Mouse (Mus musculus) liver, embryonic 15.5 days (tissue): ENCODE results near the gene Mterf4. TPM values are rescaled to one million over a fixed set of nuclear protein-coding genes. Genes with fewer than 3 reads are reported as not detected.
"Not testable (repeated sequence)": the region's sequence is repeated elsewhere in the genome, so short reads cannot be mapped to it uniquely, and the experiment has no call there.

ENCODE experiments used
- ATAC-seq: fragments of 200-750 bp; cut with Nextera tagmentation; 2 replicates; pipeline ENCODE4 v1.8.0; 2017; ENCODE audit warnings: moderate number of reproducible peaks, mild to moderate bottlenecking, moderate library complexity; ENCODE audit not compliant: insufficient read depth
- H3K27ac ChIP-seq: fragments of 300-500 bp; sonication (generic); replicated peaks from 2 replicates; pipeline ENCODE4 v1.5.1; 2015; ENCODE audit warnings: mild to moderate bottlenecking, inconsistent platforms
- H3K27me3 ChIP-seq: fragments of 300-500 bp; sonication (generic); 2 replicates; pipeline ENCODE4 v1.6.1; 2015; ENCODE audit warnings: mild to moderate bottlenecking, inconsistent platforms
- H3K36me3 ChIP-seq: fragments of 300-500 bp; sonication (generic); replicated peaks from 2 replicates; pipeline ENCODE4 v1.6.1; 2015; ENCODE audit warnings: moderate library complexity, mild to moderate bottlenecking, inconsistent platforms
- H3K4me1 ChIP-seq: fragments of 300-500 bp; sonication (generic); replicated peaks from 2 replicates; pipeline ENCODE4 v1.6.1; 2015; ENCODE audit warnings: inconsistent platforms
- H3K4me2 ChIP-seq: fragments of 300-500 bp; sonication (generic); 2 replicates; pipeline ENCODE4 v1.6.1; 2015; ENCODE audit warnings: moderate library complexity, mild to moderate bottlenecking, inconsistent platforms
- H3K4me3 ChIP-seq: fragments of 300-500 bp; sonication (generic); replicated peaks from 2 replicates; pipeline ENCODE4 v1.5.1; 2015; ENCODE audit warnings: mild to moderate bottlenecking, inconsistent platforms
- H3K9ac ChIP-seq: fragments of 300-500 bp; sonication (generic); 2 replicates; pipeline ENCODE4 v1.6.1; 2015; ENCODE audit warnings: moderate library complexity, mild to moderate bottlenecking, inconsistent platforms
- H3K9me3 ChIP-seq: fragments of 300-500 bp; sonication (generic); replicated peaks from 2 replicates; pipeline ENCODE4 v1.6.1; 2016; ENCODE audit warnings: inconsistent platforms
- WGBS: fragments of 180-500 bp; shearing (Covaris S2); methylation state at CpG from one replicate; pipeline ENCODE4 v1.1.7; 2015; ENCODE audit warnings: mixed read lengths; ENCODE audit not compliant: insufficient replicate concordance; 5-methylcytosine and 5-hydroxymethylcytosine counted together
- polyA plus RNA-seq: library from polyadenylated mRNA; unstranded; fragments of >200 nt; fragmentation: Nextera tagmentation; extraction: Ambion mirVana; gene quantifications from 2 replicates; pipeline ENCODE4 v1.2.1, GENCODE M21; 2015

Mterf4 gene
- polyA plus RNA-seq, 1 experiment from 2014 or later = 10.2 TPM

DNA sequence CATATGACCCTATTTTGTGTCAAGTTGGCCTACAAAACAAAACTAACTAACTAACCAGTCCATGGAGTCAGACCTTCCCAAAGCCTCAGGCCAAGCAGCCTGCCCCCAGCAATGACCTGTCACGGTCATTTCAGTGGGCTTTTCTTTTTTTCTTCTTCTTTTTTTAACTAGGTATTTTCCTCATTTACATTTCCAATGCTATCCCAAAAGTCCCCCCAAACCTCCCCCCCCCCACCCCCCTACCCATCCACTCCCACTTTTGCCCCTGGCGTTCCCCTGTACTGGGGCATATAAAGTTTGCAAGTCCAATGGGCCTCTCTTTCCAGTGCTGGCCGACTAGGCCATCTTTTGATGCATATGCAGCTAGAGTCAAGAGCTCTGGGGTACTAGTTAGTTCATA is 11.2 kb downstream of the Mterf4 start:
- not testable (repeated sequence) for H3K27me3 ChIP-seq, H3K27ac ChIP-seq, H3K4me1 ChIP-seq, H3K9ac ChIP-seq, H3K4me3 ChIP-seq, H3K9me3 ChIP-seq, H3K4me2 ChIP-seq, ATAC-seq
- 68% methylated on average over 3 of the region's 3 CpGs for WGBS
- peaks cover 24% of the 10 kb centered on the region for H3K36me3 ChIP-seq

DNA sequence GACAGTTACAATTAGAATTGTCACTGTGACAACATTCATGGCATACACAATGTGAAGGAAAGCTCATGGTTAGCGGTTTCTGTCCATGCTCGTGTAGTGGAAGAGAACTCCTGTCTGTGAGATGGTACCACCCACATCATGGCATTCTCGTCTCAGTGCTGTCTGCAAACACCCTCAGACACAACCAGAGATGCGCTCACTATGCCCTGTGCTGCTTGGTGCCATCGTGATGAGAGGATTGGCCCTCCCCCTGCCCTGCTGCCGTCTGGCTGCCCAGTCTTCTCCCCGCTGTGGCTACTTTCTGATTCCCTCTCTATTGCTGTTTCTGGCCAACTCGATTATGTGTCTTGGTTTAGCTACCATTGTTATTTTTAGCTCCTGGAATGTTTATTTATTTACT is 13.7 kb downstream of the Mterf4 start:
- Histone ChIP-seq H3K9ac (no peak overlapping the region), H3K4me3 (no peak overlapping the region), H3K4me1 (no peaks in the 10 kb centered on the region), H3K4me2 (no peak overlapping the region), H3K9me3 (no peaks in the 10 kb centered on the region), H3K27me3 (no peaks in the 10 kb centered on the region), H3K27ac (no peak overlapping the region), H3K36me3 (peaks cover 8% of the 10 kb centered on the region; the same call in 1 of the 2 replicates)
- 64% methylated on average over 8 of the region's 8 CpGs for WGBS
- ATAC-seq = no peak

DNA sequence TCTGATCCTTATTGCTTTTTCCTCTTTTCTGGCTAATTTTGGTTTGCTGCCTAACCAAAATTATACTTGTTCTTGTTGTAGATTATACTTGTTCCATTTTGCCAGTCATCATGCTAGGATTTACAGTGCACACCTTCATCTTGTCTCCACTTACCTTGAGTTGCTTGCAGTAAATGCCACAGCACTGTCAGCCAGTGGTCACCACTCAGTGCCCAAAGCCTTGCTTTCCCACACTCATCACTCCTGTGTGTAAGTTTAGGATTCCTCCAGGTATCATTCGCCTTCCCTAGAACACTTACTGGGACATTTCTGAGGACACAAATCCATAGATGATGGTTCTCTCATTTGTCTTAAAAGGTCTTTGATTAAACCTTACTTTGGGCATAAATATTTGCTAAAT is 14.1 kb downstream of the Mterf4 start:
- Histone ChIP-seq H3K27me3 (no peaks in the 10 kb centered on the region), H3K9me3 (no peaks in the 10 kb centered on the region), H3K36me3 (peaks cover 4% of the 10 kb centered on the region; the same call in 1 of the 2 replicates), H3K4me1 (no peaks in the 10 kb centered on the region), H3K9ac (no peak overlapping the region), H3K27ac (no peak overlapping the region), H3K4me2 (no peak overlapping the region), H3K4me3 (no peak overlapping the region)
- WGBS = 73% methylated on average over 1 of the region's 1 CpGs
- ATAC-seq = no peak

DNA sequence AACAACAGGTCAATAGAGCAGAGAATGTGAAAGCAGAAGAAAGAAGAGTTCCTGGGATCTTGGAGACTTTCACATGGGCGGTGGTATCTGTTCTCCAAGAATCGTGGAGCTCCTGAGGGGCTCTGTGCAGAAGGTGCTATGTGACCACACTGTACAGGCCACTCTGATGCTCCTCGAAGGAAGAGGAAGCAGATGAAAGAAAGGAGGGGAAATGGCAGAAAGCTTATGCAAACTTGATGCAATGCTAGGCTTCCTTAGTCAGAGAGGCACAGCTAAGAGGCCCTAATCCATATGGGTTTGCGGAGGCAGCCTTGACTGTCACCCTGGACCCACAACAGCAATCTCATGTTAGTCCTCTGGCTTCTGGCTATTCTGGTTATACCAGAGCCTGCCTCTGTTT is 14.8 kb downstream of the Mterf4 start:
- Histone ChIP-seq H3K9me3 (no peaks in the 10 kb centered on the region), H3K27ac (no peak overlapping the region), H3K9ac (no peak overlapping the region), H3K36me3 (no peaks in the 10 kb centered on the region), H3K27me3 (no peaks in the 10 kb centered on the region), H3K4me2 (no peak overlapping the region), H3K4me1 (no peaks in the 10 kb centered on the region), H3K4me3 (no peak overlapping the region)
- WGBS = 35% methylated on average over 4 of the region's 4 CpGs
- ATAC-seq = no peak

DNA sequence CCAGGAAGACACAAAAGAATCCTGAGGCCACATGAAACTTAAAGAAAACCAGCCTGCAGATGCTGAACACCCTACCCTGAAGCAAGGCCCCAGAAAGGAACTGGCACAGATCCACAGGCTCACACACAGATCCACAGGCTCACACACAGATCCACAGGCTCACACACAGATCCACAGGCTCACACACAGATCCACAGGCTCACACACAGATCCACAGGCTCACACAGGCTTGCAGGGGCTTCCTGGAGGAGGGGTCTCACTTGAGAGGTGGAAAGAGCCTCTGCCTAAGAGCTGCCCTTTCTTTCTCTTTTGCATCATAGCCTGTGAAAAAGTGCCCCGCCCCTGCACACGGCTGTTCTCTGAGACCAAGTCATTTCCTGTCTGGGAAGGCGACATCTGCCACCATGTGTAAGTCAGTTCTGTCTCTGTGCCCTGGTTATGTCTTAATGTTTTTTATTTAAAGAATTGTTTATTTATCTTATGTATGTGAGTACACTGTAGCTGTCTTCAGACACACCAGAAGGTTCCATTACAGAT is 16.0 kb downstream of the Mterf4 start:
- WGBS = 12% methylated on average over 3 of the region's 3 CpGs
- no peak overlapping the region for H3K4me3 ChIP-seq

DNA sequence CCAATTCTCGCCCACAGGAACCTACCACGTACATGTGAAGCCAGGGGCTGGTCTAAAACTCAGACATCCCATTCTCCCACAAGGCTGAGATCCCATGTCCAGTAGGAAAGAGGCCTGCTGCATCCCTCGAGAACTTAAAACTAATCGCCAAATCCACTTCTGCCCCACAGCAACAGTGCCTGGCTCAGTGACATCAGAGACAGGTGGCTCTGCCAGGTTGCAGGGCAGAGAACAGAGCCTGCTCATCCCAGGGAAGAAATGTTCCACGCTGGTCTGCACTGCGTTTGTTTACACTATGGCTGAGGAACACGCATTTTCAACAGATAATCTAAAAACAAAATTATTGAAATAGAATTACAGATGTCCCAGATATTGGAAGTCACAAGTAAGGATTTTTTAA is 28.7 kb downstream of the Mterf4 start:
- no peak for ATAC-seq
- Histone ChIP-seq H3K4me3 (no peak overlapping the region), H3K27ac (no peak overlapping the region), H3K9ac (no peak overlapping the region), H3K9me3 (no peaks in the 10 kb centered on the region), H3K4me2 (no peak overlapping the region), H3K4me1 (no peaks in the 10 kb centered on the region), H3K27me3 (no peaks in the 10 kb centered on the region), H3K36me3 (no peaks in the 10 kb centered on the region)
- 56% methylated on average over 7 of the region's 7 CpGs for WGBS

More for the DNA sequence above, 16.0 kb downstream of the Mterf4 start:
- no peak overlapping the region for H3K27ac ChIP-seq
- ATAC-seq = no peak
- no peak overlapping the region for H3K9ac ChIP-seq
- H3K4me2 ChIP-seq = no peak overlapping the region
- no peaks in the 10 kb centered on the region for H3K9me3 ChIP-seq
- H3K4me1 ChIP-seq = no peaks in the 10 kb centered on the region
- no peaks in the 10 kb centered on the region for H3K27me3 ChIP-seq
- H3K36me3 ChIP-seq = no peaks in the 10 kb centered on the region

DNA sequence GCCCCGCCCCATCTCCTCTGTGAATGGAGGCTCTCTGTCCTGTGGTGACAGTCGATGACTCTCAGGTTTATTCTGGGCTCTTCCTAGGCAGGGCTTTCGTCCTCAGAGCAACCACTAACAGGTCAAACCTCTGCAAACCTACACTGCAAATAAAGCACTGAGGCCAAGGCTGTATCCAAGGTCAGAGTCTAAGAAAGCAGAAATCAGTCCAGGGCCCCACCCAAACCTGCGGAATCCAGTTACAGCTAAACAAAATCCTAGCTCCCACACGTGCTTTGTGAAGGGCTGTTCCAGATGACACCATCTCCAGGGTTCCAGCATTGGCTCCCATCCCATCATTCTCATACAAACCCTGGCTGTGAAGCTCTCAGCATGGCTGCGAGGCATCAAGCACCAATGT is 30.2 kb downstream of the Mterf4 start:
- WGBS = 52% methylated on average over 6 of the region's 6 CpGs
- H3K9ac ChIP-seq = no peak overlapping the region

DNA sequence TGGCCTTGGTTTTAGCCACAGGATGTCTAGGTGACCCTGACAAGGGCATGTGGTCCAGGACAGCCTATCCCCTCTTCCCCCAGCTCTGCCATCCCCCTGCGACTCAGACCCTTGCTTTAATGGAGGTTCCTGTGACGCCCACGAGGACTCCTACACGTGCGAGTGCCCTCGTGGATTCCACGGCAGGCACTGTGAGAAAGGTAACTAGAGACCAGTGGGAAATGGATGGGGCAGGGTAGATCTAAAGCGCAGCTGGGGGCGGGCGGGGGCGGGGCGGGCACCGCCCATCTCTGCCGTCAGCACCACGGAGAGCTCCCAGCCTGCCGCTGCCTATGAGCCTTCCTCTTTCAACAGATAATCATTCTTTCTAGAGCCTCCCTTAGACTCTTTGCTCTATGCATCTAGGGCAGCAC is 33.3 kb downstream of the Mterf4 start:
- no peak overlapping the region for H3K9ac ChIP-seq
- H3K4me1 ChIP-seq = no peaks in the 10 kb centered on the region
- no peaks in the 10 kb centered on the region for H3K27me3 ChIP-seq
- no peak overlapping the region for H3K27ac ChIP-seq
- no peaks in the 10 kb centered on the region for H3K36me3 ChIP-seq
- no peak for ATAC-seq
- WGBS = 3% methylated on average over 16 of the region's 16 CpGs
- no peak overlapping the region for H3K4me3 ChIP-seq
- H3K9me3 ChIP-seq = no peaks in the 10 kb centered on the region
- H3K4me2 ChIP-seq = no peak overlapping the region

More for the DNA sequence above, 30.2 kb downstream of the Mterf4 start:
- Histone ChIP-seq H3K36me3 (no peaks in the 10 kb centered on the region), H3K4me2 (no peak overlapping the region), H3K9me3 (no peaks in the 10 kb centered on the region), H3K27ac (no peak overlapping the region), H3K4me3 (no peak overlapping the region), H3K27me3 (no peaks in the 10 kb centered on the region), H3K4me1 (no peaks in the 10 kb centered on the region)
- ATAC-seq = no peak

DNA sequence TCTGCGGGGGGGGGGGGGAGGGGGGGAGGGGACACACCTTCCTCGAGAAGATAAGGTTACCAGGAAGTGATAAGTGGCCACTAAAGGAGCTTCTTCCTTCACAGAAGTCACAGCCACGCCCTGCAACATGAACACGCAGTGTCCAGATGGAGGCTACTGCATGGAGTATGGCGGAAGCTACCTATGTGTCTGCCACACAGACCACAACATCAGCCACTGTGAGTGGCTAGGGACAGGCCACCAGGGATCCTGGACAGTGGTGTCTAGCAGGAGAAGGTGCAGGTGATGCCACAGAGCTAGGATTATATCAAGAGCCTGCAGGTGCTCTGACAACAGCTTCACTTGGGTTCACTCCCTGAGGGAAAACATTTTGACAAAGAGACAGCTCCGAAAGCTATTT is 34.0 kb downstream of the Mterf4 start:
- ATAC-seq = no peak
- Histone ChIP-seq H3K4me2 (no peak overlapping the region), H3K9ac (no peak overlapping the region), H3K27ac (no peak overlapping the region), H3K9me3 (no peaks in the 10 kb centered on the region), H3K36me3 (no peaks in the 10 kb centered on the region), H3K4me3 (no peak overlapping the region), H3K27me3 (no peaks in the 10 kb centered on the region), H3K4me1 (no peaks in the 10 kb centered on the region)
- 45% methylated on average over 6 of the region's 6 CpGs for WGBS

DNA sequence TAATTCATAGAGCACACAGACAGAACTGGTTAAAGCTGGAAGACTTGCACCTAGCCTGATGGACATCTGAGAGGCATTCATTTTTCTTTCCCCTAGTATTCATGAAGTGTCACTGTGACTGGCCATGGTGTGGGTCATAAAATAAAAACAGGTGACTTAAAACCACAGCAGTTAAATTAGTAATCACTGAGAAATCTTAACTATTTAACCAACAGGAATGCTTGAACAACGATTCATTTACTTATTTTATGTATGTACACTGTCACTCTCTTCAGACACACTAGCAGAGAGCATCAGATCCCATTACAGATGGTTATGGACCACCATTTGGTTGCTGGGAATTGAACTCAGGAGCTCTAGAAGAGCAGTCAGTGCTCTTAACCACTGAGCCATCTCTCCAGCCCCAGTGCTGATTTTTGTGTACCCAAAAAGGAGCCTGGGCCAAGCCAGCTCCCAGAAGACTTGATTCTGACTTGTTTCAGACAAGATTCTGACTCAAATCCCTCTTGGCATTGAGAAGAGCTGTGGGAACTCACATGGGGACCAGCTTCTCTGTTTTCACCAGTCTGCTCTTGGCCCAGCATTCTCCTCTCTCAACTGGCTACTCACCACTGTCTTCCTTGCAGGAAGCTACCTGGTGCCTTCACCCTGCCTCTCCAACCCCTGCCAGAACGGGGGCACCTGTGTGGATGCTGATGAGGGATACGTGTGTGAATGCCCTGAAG is 35.0 kb downstream of the Mterf4 start:
- no peak overlapping the region for H3K4me3 ChIP-seq
- no peaks in the 10 kb centered on the region for H3K36me3 ChIP-seq
- no peak overlapping the region for H3K27ac ChIP-seq
- H3K4me1 ChIP-seq = no peaks in the 10 kb centered on the region
- H3K27me3 ChIP-seq = no peaks in the 10 kb centered on the region
- WGBS = 44% methylated on average over 3 of the region's 3 CpGs
- H3K4me2 ChIP-seq = no peak overlapping the region
- no peak for ATAC-seq
- H3K9ac ChIP-seq = no peak overlapping the region
- no peaks in the 10 kb centered on the region for H3K9me3 ChIP-seq

DNA sequence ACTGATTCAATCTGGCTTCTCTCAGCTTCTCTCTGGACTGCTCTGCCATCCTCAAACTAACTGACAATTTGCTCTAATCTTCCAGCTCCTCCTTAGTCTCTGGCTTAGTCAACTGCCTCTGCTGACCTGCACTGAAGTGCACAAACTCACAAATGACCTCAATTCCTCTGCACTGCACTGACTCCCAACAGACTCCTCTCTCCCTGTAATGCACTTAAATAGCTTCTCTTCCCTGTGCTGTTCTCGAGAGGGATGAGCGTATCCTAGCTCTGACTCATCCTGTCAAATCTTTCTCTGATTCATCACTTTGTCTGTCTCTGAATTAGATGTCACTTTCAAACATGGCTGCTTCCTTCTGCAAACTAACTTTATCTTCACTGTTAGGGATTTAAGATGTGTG is 37.5 kb downstream of the Mterf4 start:
- no peak overlapping the region for H3K9ac ChIP-seq
- no peak overlapping the region for H3K4me2 ChIP-seq
- H3K9me3 ChIP-seq = no peaks in the 10 kb centered on the region
- no peaks in the 10 kb centered on the region for H3K27me3 ChIP-seq
- 54% methylated on average over 2 of the region's 2 CpGs for WGBS
- H3K27ac ChIP-seq = no peak overlapping the region
- ATAC-seq = no peak
- H3K4me3 ChIP-seq = no peak overlapping the region
- H3K36me3 ChIP-seq = no peaks in the 10 kb centered on the region
- no peaks in the 10 kb centered on the region for H3K4me1 ChIP-seq

DNA sequence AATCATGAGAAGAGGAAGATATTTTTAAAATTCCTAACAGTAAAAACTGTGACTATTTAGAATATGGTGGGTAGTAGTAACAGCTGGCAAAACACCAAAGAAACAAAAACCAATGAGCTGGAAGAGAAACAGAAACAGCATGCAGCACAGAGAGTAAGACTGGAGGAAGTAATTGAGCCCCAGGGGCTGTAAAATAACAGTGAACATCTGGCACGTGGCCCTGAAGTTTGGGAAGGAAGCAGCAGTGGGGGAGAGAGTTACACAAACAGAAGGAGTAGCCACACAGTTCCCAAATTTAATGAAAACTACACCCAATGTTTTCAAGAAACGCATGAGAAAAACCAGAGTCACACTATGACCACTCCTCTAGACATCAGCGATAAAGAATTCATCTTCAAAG is 38.5 kb downstream of the Mterf4 start:
- Histone ChIP-seq H3K27ac (no peak overlapping the region), H3K27me3 (no peaks in the 10 kb centered on the region), H3K9ac (no peak overlapping the region), H3K36me3 (no peaks in the 10 kb centered on the region), H3K4me1 (no peaks in the 10 kb centered on the region), H3K4me2 (no peak overlapping the region), H3K9me3 (no peaks in the 10 kb centered on the region), H3K4me3 (no peak overlapping the region)
- ATAC-seq = no peak
- WGBS = 29% methylated on average over 3 of the region's 3 CpGs
